Mouse (Mus musculus) liver, embryonic 14.5 days (tissue): ENCODE measurements at regions not wholly inside any gene's neighbourhood (a gene's known extent, or its start where the extent isn't known, plus 50 kb on each side); places are given as distances from the start of the nearest gene placed in this dataset.

ENCODE experiments used
- CTCF ChIP-seq: IDR thresholded peaks from 2 replicates; pipeline ENCODE4 v1.5.1; 2016; ENCODE audit warnings: antibody characterized with exemption, low read depth, control low read depth
- EP300 ChIP-seq: IDR thresholded peaks from 2 replicates; pipeline ENCODE4 v1.6.1; 2016; ENCODE audit warnings: antibody characterized with exemption, low read depth

DNA sequence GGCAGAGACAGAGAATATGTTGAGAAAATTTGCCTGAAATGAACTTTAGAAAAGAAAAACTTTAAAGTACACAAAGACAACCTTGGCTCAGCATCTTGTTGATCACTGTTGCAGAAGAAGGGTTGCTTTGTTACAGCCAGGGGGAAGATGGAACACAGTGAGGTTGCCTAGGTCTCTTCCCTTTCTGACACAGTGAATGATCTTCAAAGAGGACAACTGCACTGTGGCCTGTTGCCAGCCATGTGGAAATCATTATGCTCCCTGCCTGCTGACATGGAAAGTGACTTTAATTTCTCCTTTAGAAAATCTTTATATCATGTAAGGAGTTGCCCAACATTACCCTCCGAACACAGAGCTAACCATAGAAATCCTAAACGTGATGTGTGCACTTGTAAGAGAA, 263.1 kb downstream of the Sema3d start:
- no peak for TF ChIP-seq CTCF
- TF ChIP-seq EP300 = no peak
